Mouse (Mus musculus): ENCODE results near the gene Igfbp1. TPM values are rescaled to one million over a fixed set of nuclear protein-coding genes. Genes with fewer than 3 reads are reported as not detected.
A peak's percentile ranks its signal among the peaks of the same experiment; 100 is the strongest.

The Igfbp1 gene
- polyA plus RNA-seq, 1 experiment from 2014 or later: 1,767 TPM

- Histone ChIP-seq H3K4me3 (ENCODE audit: low read depth, low read length) (peak overlapping the region; percentile 38), H3K9me3 (ENCODE audit: low read length) (no peaks in the 10 kb centered on the region), H3K4me2 (ENCODE audit: low read depth, low read length) (peak overlapping the region; percentile 29; the same call in 1 of the 2 replicates), H3K36me3 (replicated peaks; ENCODE audit: insufficient read depth, low read length) (no peaks in the 10 kb centered on the region), H3K9ac (replicated peaks) (peak overlapping the region; percentile 68), H3K4me1 (ENCODE audit: insufficient read depth) (peaks cover 6% of the 10 kb centered on the region; the same call in 1 of the 2 replicates), H3K27me3 (ENCODE audit: insufficient read depth, low read length) (no peaks in the 10 kb centered on the region), H3K27ac (ENCODE audit: low read depth) (peak overlapping the region; percentile 96)
- peak; percentile 65 for DNase-seq
- ATAC-seq: peak; percentile 7
- WGBS (ENCODE audit: insufficient replicate concordance): 64% methylated on average over 19 of the region's 19 CpGs
- TF ChIP-seq CTCF (IDR thresholded peaks at IDR 0.05; ENCODE audit: low read depth) (no peak), EP300 (IDR thresholded peaks at IDR 0.05; ENCODE audit: low read depth) (no peak)
Measured at GRCm38 (mm10) chr11:7198006-7198405, 424 bp downstream of the Igfbp1 start.

DNA sequence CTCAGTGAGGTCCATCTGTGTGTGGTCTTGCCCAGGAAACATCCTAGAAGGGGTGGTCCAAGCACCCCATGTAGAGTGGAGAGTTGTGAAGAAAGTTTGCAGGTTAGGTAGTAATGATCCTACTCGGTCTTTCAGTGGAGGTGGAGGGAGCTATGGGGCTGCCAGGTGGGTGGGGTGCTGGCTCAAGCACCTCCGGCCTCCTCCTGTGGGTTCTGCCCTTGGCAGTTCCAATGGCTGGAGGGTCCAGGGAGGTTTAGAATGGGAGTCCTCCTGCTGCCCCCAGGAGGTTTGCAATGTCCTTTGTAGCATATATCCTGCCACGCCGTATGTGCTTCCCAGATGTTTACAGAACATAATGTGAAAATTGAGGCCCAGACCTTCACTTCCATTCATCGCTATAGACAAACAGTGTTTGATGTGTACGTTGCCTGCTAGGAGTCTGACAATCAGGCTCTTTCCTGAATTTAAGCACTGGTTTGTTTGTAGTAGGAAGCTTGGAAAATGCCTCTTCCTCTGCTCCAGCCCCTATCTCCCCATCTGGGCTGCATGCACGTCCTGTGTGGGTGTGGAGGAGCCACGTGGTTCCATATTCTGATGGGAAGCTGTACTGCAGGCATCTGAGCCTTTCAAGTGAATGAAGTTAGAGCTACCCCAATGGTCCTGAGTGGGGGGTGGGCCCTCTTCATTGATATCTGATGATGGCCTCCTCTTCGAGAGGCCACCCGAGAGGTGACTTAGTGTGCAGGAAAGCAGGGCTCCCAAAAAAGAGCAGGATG, 1.1 kb downstream of the Igfbp1 start:
- Histone ChIP-seq H3K27ac (ENCODE audit: low read depth) (peak overlapping the region; percentile 96), H3K9ac (replicated peaks) (peak overlapping the region; percentile 68), H3K4me1 (ENCODE audit: insufficient read depth) (peaks cover 6% of the 10 kb centered on the region; the same call in 1 of the 2 replicates), H3K36me3 (replicated peaks; ENCODE audit: insufficient read depth, low read length) (no peaks in the 10 kb centered on the region), H3K9me3 (ENCODE audit: low read length) (no peaks in the 10 kb centered on the region), H3K4me2 (ENCODE audit: low read depth, low read length) (peak overlapping the region; percentile 29; the same call in 1 of the 2 replicates), H3K27me3 (ENCODE audit: insufficient read depth, low read length) (no peaks in the 10 kb centered on the region), H3K4me3 (ENCODE audit: low read depth, low read length) (peak overlapping the region; percentile 38)
- ATAC-seq (peak; percentile 5), DNase-seq (peak; percentile 67)
- no peak for TF ChIP-seq CTCF (IDR thresholded peaks at IDR 0.05; ENCODE audit: low read depth)
- TF ChIP-seq EP300 (IDR thresholded peaks at IDR 0.05; ENCODE audit: low read depth): 0 out of 2 replicates have a peak, but pooled peaks have one; percentile 40
- 42% methylated on average over 10 of the region's 10 CpGs for WGBS (ENCODE audit: insufficient replicate concordance)

DNA sequence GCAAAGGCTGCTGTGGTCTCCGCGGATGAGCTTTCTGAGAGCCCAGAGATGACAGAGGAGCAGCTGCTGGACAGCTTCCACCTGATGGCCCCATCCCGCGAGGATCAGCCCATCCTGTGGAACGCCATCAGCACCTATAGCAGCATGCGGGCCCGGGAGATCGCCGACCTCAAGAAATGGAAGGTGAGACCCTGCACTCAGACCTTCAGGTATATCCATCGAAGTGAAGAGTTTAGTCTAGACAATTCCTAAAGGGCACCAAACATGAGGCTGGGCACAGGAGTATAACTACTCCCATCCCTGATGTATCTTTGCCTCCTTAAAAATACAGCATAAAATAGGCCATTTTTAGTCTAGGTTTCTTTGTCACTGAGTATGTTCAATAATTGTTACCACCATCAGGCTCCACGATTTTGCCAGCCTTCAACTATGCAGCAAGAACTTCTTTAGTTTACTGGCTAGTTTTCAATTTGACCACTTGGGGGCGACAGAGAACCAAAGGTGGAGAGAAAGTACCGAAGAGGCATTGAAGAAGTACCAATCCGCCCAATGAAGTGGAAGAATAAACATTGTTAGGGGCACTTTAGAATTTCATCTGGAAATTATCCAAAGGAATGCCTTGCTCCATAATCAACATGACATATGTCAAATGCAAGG, 2.3 kb downstream of the Igfbp1 start:
- WGBS (ENCODE audit: insufficient replicate concordance): 40% methylated on average over 14 of the region's 14 CpGs

DNA sequence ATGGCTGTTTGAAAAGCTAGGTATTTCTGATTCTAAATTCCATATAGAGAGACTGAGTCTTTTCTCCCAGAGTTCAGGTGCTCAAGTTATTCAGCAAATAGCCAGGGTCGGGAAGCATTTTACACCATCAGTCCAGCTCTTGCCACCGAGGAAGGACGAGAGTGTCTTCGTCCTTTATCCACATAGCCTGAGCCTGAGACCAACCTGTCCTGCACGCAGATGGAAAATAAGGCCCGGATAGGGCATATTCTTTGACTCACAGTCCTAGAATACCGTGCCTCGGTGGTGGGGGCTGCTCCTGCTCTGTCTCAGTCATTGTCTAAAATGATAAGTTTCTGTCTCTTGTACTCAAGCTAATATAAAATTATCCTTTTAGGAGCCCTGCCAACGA, 2.8 kb downstream of the Igfbp1 start:
- no peaks in the 10 kb centered on the region for H3K9me3 ChIP-seq (ENCODE audit: low read length)
- no peak for TF ChIP-seq CTCF (IDR thresholded peaks at IDR 0.05; ENCODE audit: low read depth)
- peak; percentile 73; the same call in 1 of the 2 replicates for TF ChIP-seq EP300 (IDR thresholded peaks at IDR 0.05; ENCODE audit: low read depth)
- 67% methylated on average over 9 of the region's 9 CpGs for WGBS (ENCODE audit: insufficient replicate concordance)

More for the DNA sequence above, 2.3 kb downstream of the Igfbp1 start:
- ATAC-seq: 0 out of 2 replicates have a peak, but pooled peaks have one; percentile 0
- H3K4me3 ChIP-seq (ENCODE audit: low read depth, low read length): peak overlapping the region; percentile 38; the same call in 1 of the 2 replicates
- peak; percentile 67 for DNase-seq
- H3K4me2 ChIP-seq (ENCODE audit: low read depth, low read length): 0 out of 2 replicates have a peak overlapping the region, but pooled peaks have one; percentile 18
- H3K27ac ChIP-seq (ENCODE audit: low read depth): peak overlapping the region; percentile 96
- peak; percentile 0; the same call in 1 of the 2 replicates for TF ChIP-seq EP300 (IDR thresholded peaks at IDR 0.05; ENCODE audit: low read depth)
- TF ChIP-seq CTCF (IDR thresholded peaks at IDR 0.05; ENCODE audit: low read depth): peak; percentile 76
- H3K9ac ChIP-seq (replicated peaks): peak overlapping the region; percentile 68; the same call in 1 of the 2 replicates
- no peaks in the 10 kb centered on the region for H3K36me3 ChIP-seq (replicated peaks; ENCODE audit: insufficient read depth, low read length)
- H3K4me1 ChIP-seq (ENCODE audit: insufficient read depth): no peaks in the 10 kb centered on the region
- no peaks in the 10 kb centered on the region for H3K27me3 ChIP-seq (ENCODE audit: insufficient read depth, low read length)
- H3K9me3 ChIP-seq (ENCODE audit: low read length): no peaks in the 10 kb centered on the region

GRCm38 (mm10) chr11:7202206-7202605, 4.6 kb downstream of the Igfbp1 start:
- H3K9ac ChIP-seq (replicated peaks): no peak overlapping the region
- H3K27me3 ChIP-seq (ENCODE audit: insufficient read depth, low read length): no peaks in the 10 kb centered on the region
- no peak overlapping the region for H3K27ac ChIP-seq (ENCODE audit: low read depth)
- H3K4me2 ChIP-seq (ENCODE audit: low read depth, low read length): no peak overlapping the region
- DNase-seq (peak; percentile 56), ATAC-seq (peak; percentile 3)
- H3K4me1 ChIP-seq (ENCODE audit: insufficient read depth): no peaks in the 10 kb centered on the region
- H3K4me3 ChIP-seq (ENCODE audit: low read depth, low read length): no peak overlapping the region
- no peaks in the 10 kb centered on the region for H3K9me3 ChIP-seq (ENCODE audit: low read length)
- H3K36me3 ChIP-seq (replicated peaks; ENCODE audit: insufficient read depth, low read length): no peaks in the 10 kb centered on the region
- 51% methylated on average over 7 of the region's 7 CpGs for WGBS (ENCODE audit: insufficient replicate concordance)
- TF ChIP-seq EP300 (IDR thresholded peaks at IDR 0.05; ENCODE audit: low read depth) (0 out of 2 replicates have a peak, but pooled peaks have one; percentile 7), CTCF (IDR thresholded peaks at IDR 0.05; ENCODE audit: low read depth) (no peak)

More for the DNA sequence above, 2.8 kb downstream of the Igfbp1 start:
- H3K4me2 ChIP-seq (ENCODE audit: low read depth, low read length): no peak overlapping the region
- no peaks in the 10 kb centered on the region for H3K4me1 ChIP-seq (ENCODE audit: insufficient read depth)
- DNase-seq (peak; percentile 66), ATAC-seq (no peak)
- H3K9ac ChIP-seq (replicated peaks): no peak overlapping the region
- H3K27me3 ChIP-seq (ENCODE audit: insufficient read depth, low read length): no peaks in the 10 kb centered on the region
- no peaks in the 10 kb centered on the region for H3K36me3 ChIP-seq (replicated peaks; ENCODE audit: insufficient read depth, low read length)
- H3K4me3 ChIP-seq (ENCODE audit: low read depth, low read length): no peak overlapping the region
- H3K27ac ChIP-seq (ENCODE audit: low read depth): 0 out of 2 replicates have a peak overlapping the region, but pooled peaks have one; percentile 1

- WGBS (ENCODE audit: insufficient replicate concordance): 66% methylated on average over 9 of the region's 9 CpGs
- TF ChIP-seq EP300 (IDR thresholded peaks at IDR 0.05; ENCODE audit: low read depth): no peak
- H3K27me3 ChIP-seq (ENCODE audit: insufficient read depth, low read length): no peaks in the 10 kb centered on the region
- no peaks in the 10 kb centered on the region for H3K4me1 ChIP-seq (ENCODE audit: insufficient read depth)
- H3K4me2 ChIP-seq (ENCODE audit: low read depth, low read length): no peak overlapping the region
- H3K36me3 ChIP-seq (replicated peaks; ENCODE audit: insufficient read depth, low read length): no peaks in the 10 kb centered on the region
- H3K4me3 ChIP-seq (ENCODE audit: low read depth, low read length): no peak overlapping the region
- no peak overlapping the region for H3K9ac ChIP-seq (replicated peaks)
- peak overlapping the region; percentile 30; the same call in 1 of the 2 replicates for H3K27ac ChIP-seq (ENCODE audit: low read depth)
- H3K9me3 ChIP-seq (ENCODE audit: low read length): no peaks in the 10 kb centered on the region
- ATAC-seq (peak; percentile 5), DNase-seq (peak; percentile 67)
Measured at GRCm38 (mm10) chr11:7203846-7204245, 6.3 kb downstream of the Igfbp1 start.

Data from liver, postnatal 0 days (tissue).